Mouse (Mus musculus) hindbrain, postnatal 0 days (tissue): ENCODE measurements around the gene Skap2. TPM values are rescaled to one million over a fixed set of nuclear protein-coding genes. Genes with fewer than 3 reads are reported as not detected.

ENCODE experiments used
- ATAC-seq: fragments of 200-750 bp; cut with Nextera tagmentation; 2 replicates; pipeline ENCODE4 v1.8.0; 2017; ENCODE audit warnings: mild to moderate bottlenecking, moderate TSS enrichment, moderate library complexity
- DNase-seq: peaks from one replicate; pipeline ENCODE4 v3.0.0-alpha.2; 2015; ENCODE audit warnings: low spot score
- H3K27ac ChIP-seq: fragments of 300-500 bp; sonication (generic); 2 replicates; pipeline ENCODE4 v1.5.1; 2014; ENCODE audit warnings: mild to moderate bottlenecking
- H3K27me3 ChIP-seq: fragments of 300-500 bp; sonication (generic); 2 replicates; pipeline ENCODE4 v1.6.1; 2014; ENCODE audit warnings: low read length, mixed read lengths; ENCODE audit not compliant: insufficient read depth
- H3K36me3 ChIP-seq: fragments of 300-500 bp; sonication (generic); 2 replicates; pipeline ENCODE4 v1.6.1; 2014; ENCODE audit warnings: low read length, mixed read lengths; ENCODE audit not compliant: insufficient read depth
- H3K4me1 ChIP-seq: fragments of 300-500 bp; sonication (generic); 2 replicates; pipeline ENCODE4 v1.6.1; 2014; ENCODE audit warnings: antibody characterized with exemption, low read length, mixed read lengths; ENCODE audit not compliant: insufficient read depth
- H3K4me2 ChIP-seq: fragments of 300-500 bp; sonication (generic); 2 replicates; pipeline ENCODE4 v1.6.1; 2014; ENCODE audit warnings: low read depth, mild to moderate bottlenecking, low read length, moderate library complexity, mixed read lengths
- H3K4me3 ChIP-seq: fragments of 300-500 bp; sonication (generic); 2 replicates; pipeline ENCODE4 v1.5.1; 2014; ENCODE audit warnings: low read length
- H3K9ac ChIP-seq: fragments of 300-500 bp; sonication (generic); replicated peaks from 2 replicates; pipeline ENCODE4 v1.6.1; 2014; ENCODE audit warnings: mild to moderate bottlenecking, low read length, moderate library complexity, mixed read lengths
- H3K9me3 ChIP-seq: fragments of 300-500 bp; sonication (generic); 2 replicates; pipeline ENCODE4 v1.6.1; 2016; ENCODE audit warnings: low read length, mixed read lengths
- CTCF ChIP-seq: IDR thresholded peaks from 2 replicates; pipeline ENCODE4 v1.5.1; 2016; ENCODE audit warnings: antibody characterized with exemption, control low read depth, low read depth
- WGBS: fragments of 180-500 bp; shearing (Covaris S2); extraction: QIAGEN DNeasy Blood & Tissue Kit; methylation state at CpG from one replicate; pipeline ENCODE4 v1.1.7; 2014; 5-methylcytosine and 5-hydroxymethylcytosine counted together
- polyA plus RNA-seq: library from polyadenylated mRNA; unstranded; fragments of >200 nt; fragmentation: Nextera tagmentation; extraction: Ambion mirVana; gene quantifications from 2 replicates; pipeline ENCODE4 v1.2.1, GENCODE M21; 2015
- total RNA-seq: library from RNA; depleted of rRNA; stranded (reverse); fragments of >200 nt; gene quantifications from 2 replicates; pipeline ENCODE4 v1.2.3, GENCODE M21; 2014; rRNA removed

Gene Skap2
- total and polyA plus RNA-seq, 2 experiments from 2014 or later = 11.1 to 28.1 TPM

DNA sequence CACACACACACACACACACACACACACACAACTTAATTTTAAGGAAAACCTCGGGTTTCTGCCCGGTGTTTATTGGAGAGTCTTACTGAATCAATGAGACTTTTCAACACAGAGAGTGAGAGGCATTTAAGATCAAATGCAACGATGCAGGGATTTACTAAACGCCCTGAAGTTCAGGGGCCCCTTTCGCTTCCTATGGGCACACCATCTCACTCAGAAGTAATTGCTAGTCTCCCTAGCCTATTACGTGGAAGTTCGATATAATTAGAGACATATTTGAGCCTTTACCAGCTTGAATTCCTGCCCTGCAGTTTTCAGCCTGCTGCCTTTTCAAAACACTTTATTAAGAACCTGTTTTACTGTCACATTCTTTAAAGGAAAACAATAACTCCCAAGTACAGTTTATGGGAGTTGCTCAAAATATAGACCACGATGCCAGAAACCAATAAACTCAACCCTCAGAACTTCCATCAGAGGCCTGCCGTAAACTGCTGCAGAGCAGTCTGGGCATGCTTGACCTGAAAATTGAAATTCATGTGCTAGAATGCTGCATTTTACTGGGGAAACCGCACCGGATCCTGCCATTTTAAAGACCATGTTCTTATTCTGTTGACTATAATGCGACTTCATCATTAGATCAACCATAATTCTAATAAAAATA lies 203.1 kb downstream of the Skap2 start:
- no peaks in the 10 kb centered on the region for H3K27me3 ChIP-seq
- H3K36me3 ChIP-seq = no peaks in the 10 kb centered on the region
- H3K9ac ChIP-seq = no peak overlapping the region
- DNase-seq = no peak
- ATAC-seq = no peak
- no peak overlapping the region for H3K27ac ChIP-seq
- no peaks in the 10 kb centered on the region for H3K9me3 ChIP-seq
- H3K4me1 ChIP-seq = no peaks in the 10 kb centered on the region
- TF ChIP-seq CTCF = no peak
- WGBS = 79% methylated on average over 12 of the region's 12 CpGs
- no peak overlapping the region for H3K4me2 ChIP-seq
- H3K4me3 ChIP-seq = no peak overlapping the region

DNA sequence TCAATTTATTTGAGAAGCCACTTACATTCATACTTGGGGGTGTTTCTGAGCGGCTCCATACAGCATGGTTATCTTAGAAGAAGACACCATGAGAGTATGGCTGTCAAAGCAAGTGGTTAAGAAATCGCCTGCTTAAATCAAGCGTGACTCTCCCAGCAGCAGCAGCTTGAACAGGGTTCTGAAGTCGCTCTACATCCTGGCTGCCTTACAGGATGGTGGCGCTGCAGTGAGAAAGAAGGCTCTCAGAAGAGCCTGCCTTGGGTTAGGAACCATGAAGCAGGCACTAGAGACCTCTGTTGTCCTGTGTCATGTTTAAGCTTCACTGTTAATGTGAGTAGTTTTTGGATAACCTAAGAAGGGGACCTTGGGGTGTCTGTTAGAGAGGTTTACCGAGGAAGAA lies 204.3 kb downstream of the Skap2 start:
- H3K4me1 ChIP-seq = no peaks in the 10 kb centered on the region
- H3K36me3 ChIP-seq = no peaks in the 10 kb centered on the region
- DNase-seq (no peak), ATAC-seq (no peak)
- H3K27ac ChIP-seq = no peak overlapping the region
- H3K4me3 ChIP-seq = no peak overlapping the region
- no peaks in the 10 kb centered on the region for H3K27me3 ChIP-seq
- 68% methylated on average over 6 of the region's 6 CpGs for WGBS
- H3K9ac ChIP-seq = no peak overlapping the region
- H3K9me3 ChIP-seq = no peaks in the 10 kb centered on the region
- no peak overlapping the region for H3K4me2 ChIP-seq
- TF ChIP-seq CTCF = 0 out of 2 replicates have a peak, but pooled peaks have one; percentile 15

Other genes starting within 250 kb of the Skap2 start
- 1.1 and 3.7 TPM in 2 replicates for gene Hoxa1, start 145.8 kb upstream of the Skap2 start, total RNA-seq
- gene Hoxa1, start 145.8 kb upstream of the Skap2 start, polyA plus RNA-seq = 1.1 and 1.2 TPM in 2 replicates
- gene Hoxa2, start 152.3 kb upstream of the Skap2 start, total RNA-seq = 20.3 and 24.3 TPM in 2 replicates
- 16.3 and 16.5 TPM in 2 replicates for gene Hoxa2, start 152.3 kb upstream of the Skap2 start, polyA plus RNA-seq
- 1.1 and 1.2 TPM in 2 replicates for gene 5730596B20Rik, start 164.9 kb upstream of the Skap2 start, total RNA-seq
- 1.3 and 1.5 TPM in 2 replicates for gene 5730596B20Rik, start 164.9 kb upstream of the Skap2 start, polyA plus RNA-seq
- gene Hoxa4, start 179.2 kb upstream of the Skap2 start, total RNA-seq = 4.8 and 7.3 TPM in 2 replicates
- 10.5 and 12.0 TPM in 2 replicates for gene Hoxa4, start 179.2 kb upstream of the Skap2 start, polyA plus RNA-seq
- gene Hoxa5, start 192.0 kb upstream of the Skap2 start, total RNA-seq = 99.2 and 108 TPM in 2 replicates
- 81.7 and 89.4 TPM in 2 replicates for gene Hoxa5, start 192.0 kb upstream of the Skap2 start, polyA plus RNA-seq
- gene Hoxa6, start 196.2 kb upstream of the Skap2 start, total RNA-seq = 12.3 and 25.8 TPM in 2 replicates
- 6.0 and 7.7 TPM in 2 replicates for gene Hoxa6, start 196.2 kb upstream of the Skap2 start, polyA plus RNA-seq
- gene Hoxa3, start 200.8 kb upstream of the Skap2 start, total RNA-seq = 8.7 and 9.8 TPM in 2 replicates
- gene Hoxa3, start 200.8 kb upstream of the Skap2 start, polyA plus RNA-seq = 7.9 and 8.8 TPM in 2 replicates
- gene Gm28308, start 200.8 kb upstream of the Skap2 start, total RNA-seq = 0.83 and 2.2 TPM in 2 replicates
- gene Gm28308, start 200.8 kb upstream of the Skap2 start, polyA plus RNA-seq = not detected in 2 replicates
- gene Hoxa7, start 209.3 kb upstream of the Skap2 start, total RNA-seq = 2.6 and 2.9 TPM in 2 replicates
- gene Hoxa7, start 209.3 kb upstream of the Skap2 start, polyA plus RNA-seq = 1.3 and 3.9 TPM in 2 replicates
- 0.26 TPM in 1 of 2 replicates, not detected in the other for gene Hoxa9, start 218.5 kb upstream of the Skap2 start, total RNA-seq
- gene Hoxa9, start 218.5 kb upstream of the Skap2 start, polyA plus RNA-seq = 0.18 TPM in 1 of 2 replicates, not detected in the other
- not detected in 2 replicates for gene Hoxa10, start 228.3 kb upstream of the Skap2 start, total RNA-seq
- gene Hoxa10, start 228.3 kb upstream of the Skap2 start, polyA plus RNA-seq = not detected in 2 replicates
- gene Hoxa11, start 233.3 kb upstream of the Skap2 start, total RNA-seq = not detected in 2 replicates
- gene Hoxa11, start 233.3 kb upstream of the Skap2 start, polyA plus RNA-seq = not detected in 2 replicates
- not detected in 2 replicates for gene Hoxa13, start 248.3 kb upstream of the Skap2 start, total RNA-seq
- not detected in 2 replicates for gene Hoxa13, start 248.3 kb upstream of the Skap2 start, polyA plus RNA-seq